Mouse (Mus musculus) c-Kit-positive CD71-negative TER-119-negative erythroid progenitor cells, embryonic 14.5 days (primary cell): ENCODE measurements around the gene Golph3.

Experiments
- DNase-seq: peaks from one replicate; pipeline ENCODE4 v3.0.0-alpha.2; 2013; ENCODE audit warnings: low read depth

Golph3 gene

DNA sequence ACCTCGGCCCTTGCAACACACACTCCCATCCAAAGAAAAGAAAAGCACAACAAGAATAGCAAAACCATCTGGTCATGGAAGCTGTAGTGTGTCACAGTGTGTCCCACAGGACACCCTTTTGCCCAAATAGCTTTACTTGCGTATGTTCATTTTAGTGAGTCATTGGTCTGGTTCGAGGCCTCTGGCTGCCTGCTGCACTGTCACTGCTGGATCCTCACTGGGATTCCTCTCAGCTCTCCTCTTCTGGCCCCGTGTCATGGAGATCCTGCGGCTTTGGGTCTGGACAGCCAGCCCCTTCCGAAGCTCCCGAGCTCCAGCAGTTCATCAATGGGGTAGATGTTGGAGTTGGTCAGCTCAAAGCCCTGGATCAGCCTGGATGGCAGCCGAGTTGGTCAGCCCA lies 2.8 kb upstream of the Golph3 start:
- DNase-seq = no peak

- DNase-seq = no peak
These were observed 1.4 kb upstream of the Golph3 start for GRCm38 (mm10) chr15:12319889-12320288.

- no peak for DNase-seq
These were observed 684 bp upstream of the Golph3 start for GRCm38 (mm10) chr15:12320441-12321090.

GRCm38 (mm10) chr15:12321788-12322621 lies 755 bp downstream of the Golph3 start, which contains the start of gene 1810049J17Rik:
Gene 1810049J17Rik (minus strand): TSS chr15:12321899.
- DNase-seq = no peak

GRCm38 (mm10) chr15:12322676-12323402 lies 1.6 kb downstream of the Golph3 start:
- no peak for DNase-seq

- no peak for DNase-seq
These were observed 3.1 kb downstream of the Golph3 start for GRCm38 (mm10) chr15:12324326-12324725.

- DNase-seq = no peak
These were observed 9.1 kb downstream of the Golph3 start for GRCm38 (mm10) chr15:12330389-12330788.

DNA sequence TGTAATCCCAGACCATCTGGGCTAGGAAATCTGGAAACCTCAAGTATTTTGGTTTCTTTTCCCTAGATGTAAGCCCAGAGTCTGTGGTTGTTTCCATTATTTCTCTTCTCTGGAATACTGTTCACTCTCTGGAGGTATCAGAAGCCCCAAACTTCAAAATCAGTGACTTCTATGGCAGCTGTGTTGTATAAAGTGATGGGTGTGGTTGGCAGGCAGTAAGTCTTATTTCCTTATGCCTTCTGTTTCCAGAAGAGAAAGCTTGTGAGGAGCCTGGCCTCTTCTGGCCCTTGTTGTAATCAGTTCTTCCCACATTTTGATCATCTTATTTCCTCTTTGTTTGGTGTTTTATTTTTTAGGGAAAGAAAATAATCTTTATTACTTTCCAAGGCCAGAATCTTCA lies 9.6 kb downstream of the Golph3 start:
- DNase-seq = no peak

GRCm38 (mm10) chr15:12331300-12331699 lies 10.1 kb downstream of the Golph3 start:
- no peak for DNase-seq

- no peak for DNase-seq
These were observed 13.1 kb downstream of the Golph3 start for GRCm38 (mm10) chr15:12334381-12334780.

DNA sequence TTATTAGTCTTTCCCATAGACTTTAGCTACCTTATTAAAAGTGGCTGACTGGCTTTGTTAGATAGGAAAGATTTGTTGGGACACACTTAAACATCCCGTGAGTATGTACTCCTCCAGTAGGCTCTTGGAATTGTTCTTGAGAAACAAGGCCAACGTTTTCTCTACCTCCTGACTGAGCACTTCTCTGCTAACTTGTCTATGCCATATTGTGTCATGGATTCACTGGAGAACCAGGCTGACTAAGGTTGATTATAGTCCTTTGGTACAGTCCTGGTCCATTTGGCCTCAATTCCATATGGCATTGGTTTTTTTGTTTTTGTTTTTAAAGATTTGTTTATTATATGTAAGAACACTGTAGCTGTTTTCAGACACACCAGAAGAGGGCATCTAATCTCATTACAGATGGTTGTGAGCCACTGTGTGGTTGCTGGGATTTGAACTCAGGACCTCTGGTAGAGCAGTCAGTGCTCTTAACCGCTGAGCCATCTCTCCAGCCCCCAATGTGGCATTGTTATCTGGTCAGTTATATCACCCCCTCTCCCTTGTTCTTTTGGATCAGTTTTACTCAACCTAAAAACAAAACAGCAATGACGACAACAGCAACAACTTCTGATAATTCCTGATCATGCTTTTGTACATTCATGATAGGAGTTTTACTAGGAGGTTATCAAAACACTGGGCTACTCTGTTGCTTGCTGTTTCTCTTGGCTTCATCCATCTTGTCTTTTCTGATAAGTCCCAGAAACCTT lies 16.0 kb downstream of the Golph3 start:
- no peak for DNase-seq

DNA sequence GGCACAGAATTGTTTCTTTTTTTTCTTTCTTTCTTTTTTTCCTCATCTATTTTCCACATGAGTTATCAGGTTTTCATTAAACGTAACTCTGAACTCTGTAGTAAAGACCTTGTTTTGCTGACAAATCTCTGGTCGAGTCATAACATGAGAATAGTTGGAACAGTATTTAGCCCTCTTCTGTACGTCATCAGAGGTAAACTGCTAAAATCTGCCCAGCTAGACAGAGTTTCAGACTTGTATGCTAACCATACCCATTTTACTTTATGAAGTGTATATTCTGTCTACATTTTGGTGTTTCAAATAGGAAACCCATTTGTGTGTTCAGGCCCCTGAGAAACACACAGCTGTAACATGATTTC lies 16.5 kb downstream of the Golph3 start:
- no peak for DNase-seq

GRCm38 (mm10) chr15:12340536-12341400 lies 19.5 kb downstream of the Golph3 start:
- DNase-seq = no peak

- no peak for DNase-seq
These were observed 20.1 kb downstream of the Golph3 start for GRCm38 (mm10) chr15:12341401-12341758.

DNA sequence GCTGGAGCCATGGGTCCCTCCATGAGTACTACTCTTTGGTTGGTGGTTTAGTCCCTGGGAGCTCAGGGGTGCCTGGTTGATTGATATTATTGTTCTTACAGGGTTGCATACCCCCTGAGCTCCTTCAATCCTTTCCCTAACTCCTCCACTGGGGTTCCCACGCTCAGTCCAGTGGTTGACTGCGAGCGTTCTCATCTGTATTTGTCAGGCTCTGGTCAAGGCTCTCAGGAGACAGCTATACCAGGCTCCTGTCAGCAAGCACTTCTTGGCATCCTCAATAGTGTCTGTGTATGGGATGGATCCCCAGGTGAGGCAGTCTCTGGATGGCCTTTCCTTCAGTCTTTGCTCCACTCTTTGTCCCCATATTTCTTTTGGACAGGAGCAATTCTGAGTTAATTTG lies 25.7 kb downstream of the Golph3 start:
- no peak for DNase-seq

- DNase-seq = no peak
These were observed 27.7 kb downstream of the Golph3 start for GRCm38 (mm10) chr15:12348950-12349349.

DNA sequence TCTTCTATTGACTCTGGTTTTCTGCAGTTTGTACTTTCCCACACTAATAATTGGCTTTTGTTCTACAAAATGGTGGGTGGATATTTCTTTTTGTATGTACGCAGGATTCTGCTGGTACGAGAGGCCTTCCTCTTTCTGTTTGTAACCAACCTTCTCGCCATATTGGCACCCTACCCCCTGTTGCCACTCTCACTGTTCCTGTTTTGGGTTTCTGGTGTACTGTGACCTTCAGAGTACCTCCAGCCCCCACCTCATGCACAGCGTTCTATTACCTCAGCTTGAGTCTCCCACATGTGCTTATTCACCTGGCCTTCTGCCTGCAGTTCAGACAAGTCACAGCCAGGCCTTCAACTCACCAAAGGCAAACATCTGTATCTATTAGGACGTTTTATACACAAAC lies 28.6 kb downstream of the Golph3 start:
- no peak for DNase-seq

- DNase-seq = no peak
These were observed 30.2 kb downstream of the Golph3 start for GRCm38 (mm10) chr15:12351470-12351869.

DNA sequence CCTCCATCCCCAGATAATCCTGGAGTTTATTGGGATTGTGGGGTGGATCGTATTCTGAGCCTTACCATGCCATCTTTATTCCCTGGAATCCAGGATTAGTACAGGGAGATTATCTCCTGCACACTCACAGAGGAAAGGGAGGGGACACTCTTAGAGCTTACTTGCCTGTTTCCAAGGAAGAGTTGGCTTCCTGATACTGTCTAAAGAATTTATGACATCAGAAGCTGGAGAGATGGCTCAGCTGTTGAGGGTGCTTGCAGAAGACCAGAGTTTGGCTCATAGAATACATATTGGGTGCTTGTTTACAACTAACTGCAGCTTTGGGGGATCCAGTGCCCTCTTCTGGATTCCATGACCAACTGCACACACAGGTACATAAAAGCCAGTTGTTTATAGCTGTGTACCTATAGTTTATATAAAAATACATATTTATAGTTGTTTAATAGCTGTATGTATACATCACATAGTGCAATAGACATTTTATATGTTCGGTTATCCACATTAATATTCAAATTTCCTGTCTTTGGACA lies 33.1 kb downstream of the Golph3 start:
- no peak for DNase-seq

GRCm38 (mm10) chr15:12355261-12355660 lies 34.0 kb downstream of the Golph3 start:
- DNase-seq = no peak

- no peak for DNase-seq
These were observed 34.7 kb downstream of the Golph3 start for GRCm38 (mm10) chr15:12355907-12356306.
